Mouse (Mus musculus) limb, embryonic 14.5 days (tissue): Measurements from ENCODE around the gene Pdk1. TPM values are rescaled to one million over a fixed set of nuclear protein-coding genes. Genes with fewer than 3 reads are reported as not detected.

Experiments used
- ATAC-seq: fragments of 200-750 bp; cut with Nextera tagmentation; 2 replicates; pipeline ENCODE4 v1.8.0; 2017; ENCODE audit warnings: low read depth, moderate number of reproducible peaks, moderate TSS enrichment; ENCODE audit not compliant: low FRiP score
- DNase-seq: peaks from one replicate; pipeline ENCODE4 v3.0.0-alpha.2; 2015; ENCODE audit warnings: low spot score
- H3K27ac ChIP-seq: fragments of 300-500 bp; sonication (generic); replicated peaks from 2 replicates; pipeline ENCODE4 v1.5.1; 2014; ENCODE audit warnings: low read depth, mild to moderate bottlenecking, low read length, moderate library complexity, mixed read lengths
- H3K27me3 ChIP-seq: fragments of 300-500 bp; sonication (generic); 2 replicates; pipeline ENCODE4 v1.6.1; 2014; ENCODE audit warnings: low read length, mixed read lengths; ENCODE audit not compliant: control insufficient read depth, insufficient read depth
- H3K36me3 ChIP-seq: fragments of 300-500 bp; sonication (generic); 2 replicates; pipeline ENCODE4 v1.6.1; 2014; ENCODE audit warnings: mild to moderate bottlenecking, low read length, moderate library complexity, mixed read lengths; ENCODE audit not compliant: control insufficient read depth, insufficient read depth
- H3K4me1 ChIP-seq: fragments of 300-500 bp; sonication (generic); 2 replicates; pipeline ENCODE4 v1.6.1; 2014; ENCODE audit warnings: antibody characterized with exemption, low read length, mixed read lengths; ENCODE audit not compliant: control insufficient read depth, insufficient read depth
- H3K4me2 ChIP-seq: fragments of 300-500 bp; sonication (generic); replicated peaks from 2 replicates; pipeline ENCODE4 v1.6.1; 2014; ENCODE audit warnings: low read depth, mild to moderate bottlenecking, low read length, moderate library complexity; ENCODE audit not compliant: severe bottlenecking
- H3K4me3 ChIP-seq: fragments of 300-500 bp; sonication (generic); replicated peaks from 2 replicates; pipeline ENCODE4 v1.5.1; 2014; ENCODE audit warnings: low read length
- H3K9ac ChIP-seq: fragments of 300-500 bp; sonication (generic); 2 replicates; pipeline ENCODE4 v1.6.1; 2014; ENCODE audit warnings: mild to moderate bottlenecking, low read depth, low read length, moderate library complexity; ENCODE audit not compliant: severe bottlenecking
- H3K9me3 ChIP-seq: fragments of 300-500 bp; sonication (generic); 2 replicates; pipeline ENCODE4 v1.6.1; 2016; ENCODE audit warnings: low read length; ENCODE audit not compliant: control insufficient read depth
- POLR2A ChIP-seq: fragments of 200-500 bp; IDR thresholded peaks from 2 replicates; pipeline ENCODE4 v1.8.0; 2012; ENCODE audit warnings: inconsistent platforms, mild to moderate bottlenecking, moderate library complexity, borderline replicate concordance; ENCODE audit not compliant: insufficient read depth, insufficient read length; ENCODE audit errors: extremely low read depth
- WGBS: fragments of 180-500 bp; shearing (Covaris S2); extraction: QIAGEN DNeasy Blood & Tissue Kit; methylation state at CpG from one replicate; pipeline ENCODE4 v1.1.7; 2014; 5-methylcytosine and 5-hydroxymethylcytosine counted together
- polyA plus RNA-seq, 2 experiments: library from polyadenylated mRNA; depleted of rRNA in 1 of 2; stranded (reverse) in 1 of 2; unstranded in 1 of 2; fragments of >200 nt; fragmentation: Nextera tagmentation in 1 of 2; extraction: Ambion mirVana in 1 of 2; gene quantifications; 2 replicates each; pipeline versions ENCODE4 v1.2.1 to v1.2.3; 2012 to 2014

Pdk1 gene
- polyA plus RNA-seq, 2 experiments = 46.0 to 73.5 TPM

GRCm38 (mm10) chr2:71882914-71883651, 10.1 kb downstream of the Pdk1 start:
- Histone ChIP-seq H3K9ac (no peak overlapping the region), H3K27ac (no peak overlapping the region), H3K4me2 (no peak overlapping the region), H3K36me3 (peaks cover 59% of the 10 kb centered on the region), H3K9me3 (no peaks in the 10 kb centered on the region), H3K4me3 (no peak overlapping the region), H3K4me1 (no peaks in the 10 kb centered on the region), H3K27me3 (no peaks in the 10 kb centered on the region)
- ATAC-seq (no peak), DNase-seq (no peak)
- 89% methylated on average over 19 of the region's 19 CpGs for WGBS
- no peak for TF ChIP-seq POLR2A

- Histone ChIP-seq H3K27me3 (no peaks in the 10 kb centered on the region), H3K9ac (no peak overlapping the region), H3K9me3 (no peaks in the 10 kb centered on the region), H3K4me1 (no peaks in the 10 kb centered on the region), H3K4me2 (no peak overlapping the region), H3K36me3 (peaks cover 72% of the 10 kb centered on the region), H3K27ac (no peak overlapping the region), H3K4me3 (no peak overlapping the region)
- 99% methylated on average over 4 of the region's 4 CpGs for whole genome bisulfite sequencing
- ATAC-seq (no peak), DNase-seq (no peak)
- TF ChIP-seq POLR2A = no peak
These were observed 14.2 kb downstream of the Pdk1 start for GRCm38 (mm10) chr2:71887269-71887668.

DNA sequence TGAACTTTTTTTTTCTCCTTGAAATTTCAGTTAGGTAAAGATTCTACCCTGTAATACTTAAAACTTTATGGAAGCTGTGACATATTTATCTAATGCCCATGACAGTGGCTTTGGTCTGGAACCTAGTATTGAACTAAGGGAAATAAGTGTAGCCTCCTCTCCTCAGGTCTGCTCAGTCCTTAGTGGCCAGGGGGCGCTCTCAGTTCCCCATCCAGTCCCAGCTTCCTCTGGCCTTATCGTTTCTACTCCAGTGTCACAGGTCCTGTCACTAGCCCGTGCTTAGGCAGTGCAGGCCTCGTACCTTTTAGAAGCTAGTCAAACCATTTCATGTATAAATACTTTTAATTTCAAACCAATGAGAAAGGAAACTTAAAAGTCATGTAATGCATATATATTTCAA, 15.4 kb downstream of the Pdk1 start:
- Histone ChIP-seq H3K36me3 (peaks cover 74% of the 10 kb centered on the region), H3K27me3 (no peaks in the 10 kb centered on the region), H3K4me3 (no peak overlapping the region), H3K9ac (no peak overlapping the region), H3K4me2 (no peak overlapping the region), H3K27ac (no peak overlapping the region), H3K9me3 (no peaks in the 10 kb centered on the region), H3K4me1 (no peaks in the 10 kb centered on the region)
- ATAC-seq (no peak), DNase-seq (no peak)
- 82% methylated on average over 4 of the region's 4 CpGs for WGBS
- TF ChIP-seq POLR2A = no peak

DNA sequence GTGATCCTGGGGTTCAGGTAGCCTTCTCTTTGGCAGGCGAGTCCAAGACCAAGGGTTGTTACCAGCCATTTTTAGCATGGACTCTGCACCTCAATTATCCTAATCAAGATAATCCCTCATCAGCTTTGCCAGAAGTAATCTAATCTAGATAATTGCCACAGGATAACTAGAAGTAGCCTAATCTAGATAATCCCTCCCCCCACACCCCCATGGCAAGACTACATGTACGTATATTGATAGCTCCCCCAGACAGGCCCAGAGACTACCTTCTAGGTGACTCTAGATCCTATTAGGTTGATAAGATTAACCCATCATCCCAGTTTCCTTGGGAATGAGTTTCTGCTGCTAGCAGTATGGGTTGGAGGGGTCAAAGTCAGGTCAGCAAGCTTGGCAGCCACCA, 18.5 kb downstream of the Pdk1 start:
- WGBS = 93% methylated on average over 2 of the region's 2 CpGs
- Histone ChIP-seq H3K9ac (no peak overlapping the region), H3K27me3 (no peaks in the 10 kb centered on the region), H3K27ac (no peak overlapping the region), H3K36me3 (peaks cover 71% of the 10 kb centered on the region), H3K4me1 (no peaks in the 10 kb centered on the region), H3K9me3 (no peaks in the 10 kb centered on the region), H3K4me2 (no peak overlapping the region), H3K4me3 (no peak overlapping the region)
- DNase-seq (no peak), ATAC-seq (no peak)
- no peak for TF ChIP-seq POLR2A

DNA sequence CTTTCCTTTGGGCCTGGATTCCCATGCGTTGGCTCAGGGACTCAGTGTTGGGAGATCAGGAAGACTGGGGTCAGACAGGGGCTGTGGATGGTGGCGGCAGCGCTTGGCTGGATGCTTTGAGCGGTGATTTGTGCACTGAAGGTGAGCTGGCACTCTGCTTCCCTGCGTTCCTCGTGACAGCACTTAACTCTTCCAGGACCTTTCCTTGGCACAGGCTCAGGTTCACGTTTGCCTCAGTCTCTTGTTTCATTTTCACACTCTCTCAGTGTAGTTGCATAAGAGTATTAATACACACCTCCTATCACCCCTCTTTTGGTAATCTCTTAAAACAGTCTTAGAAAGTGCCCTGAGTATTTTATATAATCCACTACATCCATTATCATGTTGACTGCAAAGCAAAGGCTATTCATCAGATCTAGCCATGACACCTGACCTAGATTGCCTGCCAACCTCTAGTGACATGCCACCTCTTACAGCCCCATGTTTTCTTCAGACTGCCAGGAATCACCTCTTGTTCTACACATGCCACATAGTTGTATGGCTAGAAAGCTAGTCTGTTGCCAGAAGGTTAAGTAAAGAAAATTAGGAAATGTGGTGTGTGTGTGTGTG, 19.8 kb downstream of the Pdk1 start:
- H3K9me3 ChIP-seq = no peaks in the 10 kb centered on the region
- H3K4me3 ChIP-seq = no peak overlapping the region
- H3K4me1 ChIP-seq = no peaks in the 10 kb centered on the region
- H3K4me2 ChIP-seq = no peak overlapping the region
- ATAC-seq = no peak
- H3K36me3 ChIP-seq = peaks cover 73% of the 10 kb centered on the region
- WGBS = 92% methylated on average over 7 of the region's 7 CpGs
- no peak for TF ChIP-seq POLR2A
- no peaks in the 10 kb centered on the region for H3K27me3 ChIP-seq
- no peak overlapping the region for H3K27ac ChIP-seq
- no peak overlapping the region for H3K9ac ChIP-seq
- no peak for DNase-seq
